Mouse (Mus musculus) limb, embryonic 15.5 days (tissue): ENCODE data around the gene Capza1. TPM values are rescaled to one million over a fixed set of nuclear protein-coding genes. Genes with fewer than 3 reads are reported as not detected.
A peak's percentile ranks its signal among the peaks of the same experiment; 100 is the strongest.
"Not testable (repeated sequence)": the region's sequence is repeated elsewhere in the genome, so short reads cannot be mapped to it uniquely, and the experiment has no call there.

Experiments used
- ATAC-seq: fragments of 200-750 bp; cut with Nextera tagmentation; 2 replicates; pipeline ENCODE4 v1.8.0; 2017; ENCODE audit warnings: low read depth, moderate TSS enrichment; ENCODE audit not compliant: insufficient number of reproducible peaks, low FRiP score, low TSS enrichment
- H3K27ac ChIP-seq: fragments of 300-500 bp; sonication (generic); 2 replicates; pipeline ENCODE4 v1.5.1; 2015; ENCODE audit warnings: moderate library complexity, mild to moderate bottlenecking, inconsistent platforms
- H3K27me3 ChIP-seq: fragments of 300-500 bp; sonication (generic); 2 replicates; pipeline ENCODE4 v1.6.1; 2015; ENCODE audit warnings: inconsistent platforms
- H3K36me3 ChIP-seq: fragments of 300-500 bp; sonication (generic); 2 replicates; pipeline ENCODE4 v1.6.1; 2015; ENCODE audit warnings: inconsistent platforms
- H3K4me1 ChIP-seq: fragments of 300-500 bp; sonication (generic); 2 replicates; pipeline ENCODE4 v1.6.1; 2015; ENCODE audit warnings: inconsistent platforms
- H3K4me2 ChIP-seq: fragments of 300-500 bp; sonication (generic); 2 replicates; pipeline ENCODE4 v1.6.1; 2015; ENCODE audit warnings: mild to moderate bottlenecking, inconsistent platforms
- H3K4me3 ChIP-seq: fragments of 300-500 bp; sonication (generic); 2 replicates; pipeline ENCODE4 v1.5.1; 2015; ENCODE audit warnings: mild to moderate bottlenecking, inconsistent platforms
- H3K9ac ChIP-seq: fragments of 300-500 bp; sonication (generic); 2 replicates; pipeline ENCODE4 v1.6.1; 2015; ENCODE audit warnings: inconsistent platforms
- H3K9me3 ChIP-seq: fragments of 300-500 bp; sonication (generic); 2 replicates; pipeline ENCODE4 v1.6.1; 2016; ENCODE audit warnings: inconsistent platforms
- WGBS: fragments of 180-500 bp; shearing (Covaris S2); methylation state at CpG from one replicate; pipeline ENCODE4 v1.1.7; 2015; 5-methylcytosine and 5-hydroxymethylcytosine counted together
- polyA plus RNA-seq: library from polyadenylated mRNA; unstranded; fragments of >200 nt; fragmentation: Nextera tagmentation; extraction: Ambion mirVana; gene quantifications from 2 replicates; pipeline ENCODE4 v1.2.1, GENCODE M21; 2015

Capza1 gene
- polyA plus RNA-seq, result 194 and 201 TPM in 2 replicates

DNA sequence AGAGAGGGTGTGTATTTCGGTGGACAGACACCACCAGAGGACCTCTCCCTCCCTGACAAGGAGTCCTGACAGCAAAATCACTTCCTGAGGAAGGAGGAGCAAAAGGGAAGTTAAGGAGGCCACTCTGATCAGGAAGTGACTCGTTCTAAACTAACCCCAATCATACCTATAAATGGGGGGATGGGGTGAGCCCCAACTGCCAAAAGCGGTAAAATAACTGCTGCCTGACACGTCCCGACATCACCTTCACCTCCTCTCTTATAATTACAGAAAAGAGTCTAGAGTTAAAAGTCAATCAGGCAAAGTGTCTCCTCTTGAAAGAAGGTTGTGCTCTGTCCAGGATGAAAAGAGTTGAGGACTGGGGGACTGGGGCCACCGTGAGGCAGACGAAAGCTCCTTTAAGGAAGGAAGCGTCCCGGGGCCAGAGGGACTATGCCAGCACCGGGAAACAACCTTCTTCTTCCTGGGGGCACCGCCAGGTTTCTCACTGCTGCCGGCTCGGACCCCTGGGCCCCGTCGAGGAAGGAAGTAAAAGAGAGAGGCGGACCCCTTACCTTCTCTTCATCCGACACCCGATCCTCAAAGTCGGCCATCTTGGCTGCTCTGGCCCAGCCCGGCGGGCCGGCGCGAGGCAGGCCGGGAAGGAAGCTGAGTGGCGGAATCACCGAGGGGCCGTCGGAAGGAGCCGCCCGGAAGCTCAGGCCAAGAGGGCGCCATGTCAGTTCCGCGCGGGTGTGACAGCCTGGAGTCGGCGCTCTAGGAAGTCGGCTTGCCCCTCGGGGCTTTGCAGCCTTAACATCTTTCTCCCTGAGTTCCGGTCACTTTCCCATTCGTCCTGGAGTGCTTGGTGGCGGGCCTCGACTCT, at the start of gene Capza1, which contains the start of gene St7l:
Gene Capza1, minus strand, starts transcription at position 720 of the 865 bp plus-strand sequence.
Gene St7l, plus strand, starts transcription at position 220 of the 865 bp plus-strand sequence.
- WGBS, result under 1% methylated on average over 43 of the region's 43 CpGs

DNA sequence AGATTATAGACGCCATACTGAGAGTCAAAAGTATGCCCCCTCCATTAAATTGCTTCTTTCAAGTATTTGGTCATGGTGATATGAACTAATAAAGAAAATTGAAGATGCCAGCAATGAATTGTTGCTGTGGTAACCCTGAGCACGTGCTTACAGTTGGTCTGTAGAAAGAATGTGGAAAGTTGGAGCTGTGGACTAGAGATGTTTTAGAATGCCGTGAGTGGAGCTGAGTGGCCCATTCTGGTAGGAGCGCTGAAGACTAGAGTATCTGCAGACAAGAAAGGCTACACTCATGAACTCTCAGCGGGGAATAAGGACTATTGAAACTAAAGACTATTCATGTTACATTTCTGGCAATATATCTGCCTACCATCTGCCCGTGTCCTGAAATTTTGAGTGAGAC, 44.9 kb upstream of the Capza1 start:
- 90% methylated on average over 6 of the region's 6 CpGs for WGBS

More for the DNA sequence above, at the start of gene Capza1, which contains the start of gene St7l:
- Histone ChIP-seq H3K36me3 (peaks cover 7% of the 10 kb centered on the region), H3K4me2 (peak within 1 kb of the TSS; percentile 59), H3K27me3 (no peaks in the 10 kb centered on the region), H3K4me3 (peak within 1 kb of the TSS; percentile 98), H3K4me1 (peaks cover 15% of the 10 kb centered on the region), H3K9me3 (no peaks in the 10 kb centered on the region), H3K9ac (peak within 1 kb of the TSS; percentile 75), H3K27ac (peak within 1 kb of the TSS; percentile 98)
- ATAC-seq, result peak; percentile 93

DNA sequence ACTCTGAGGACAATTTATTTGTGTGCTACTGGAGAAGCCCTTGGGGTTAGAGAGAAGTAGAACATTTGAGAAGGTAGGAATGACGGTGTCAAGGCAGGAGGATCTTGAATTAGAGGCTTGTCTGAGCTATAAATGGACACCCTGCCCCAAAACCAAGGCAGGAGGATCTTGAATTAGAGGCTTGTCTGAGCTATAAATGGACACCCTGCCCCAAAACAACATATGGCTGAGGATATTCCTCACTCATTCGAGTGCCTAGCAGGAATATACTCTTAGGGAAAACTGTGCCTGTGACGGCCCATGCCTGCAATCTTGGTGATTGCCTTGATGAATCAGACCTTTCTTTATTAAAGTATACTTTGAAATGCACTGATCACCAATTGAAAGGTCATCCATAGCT, 41.7 kb upstream of the Capza1 start:
- Histone ChIP-seq H3K9me3 (no peaks in the 10 kb centered on the region), H3K27me3 (no peaks in the 10 kb centered on the region), H3K27ac (no peak overlapping the region), H3K4me1 (no peaks in the 10 kb centered on the region), H3K9ac (no peak overlapping the region), H3K4me2 (no peak overlapping the region), H3K36me3 (peaks cover 29% of the 10 kb centered on the region), H3K4me3 (no peak overlapping the region)
- 83% methylated on average over 3 of the region's 3 CpGs for WGBS
- no peak for ATAC-seq

More for the DNA sequence above, 44.9 kb upstream of the Capza1 start:
- Histone ChIP-seq H3K4me3 (no peak overlapping the region), H3K27me3 (no peaks in the 10 kb centered on the region), H3K4me1 (no peaks in the 10 kb centered on the region), H3K36me3 (peaks cover 29% of the 10 kb centered on the region), H3K9ac (no peak overlapping the region), H3K9me3 (no peaks in the 10 kb centered on the region), H3K27ac (no peak overlapping the region), H3K4me2 (no peak overlapping the region)
- no peak for ATAC-seq

DNA sequence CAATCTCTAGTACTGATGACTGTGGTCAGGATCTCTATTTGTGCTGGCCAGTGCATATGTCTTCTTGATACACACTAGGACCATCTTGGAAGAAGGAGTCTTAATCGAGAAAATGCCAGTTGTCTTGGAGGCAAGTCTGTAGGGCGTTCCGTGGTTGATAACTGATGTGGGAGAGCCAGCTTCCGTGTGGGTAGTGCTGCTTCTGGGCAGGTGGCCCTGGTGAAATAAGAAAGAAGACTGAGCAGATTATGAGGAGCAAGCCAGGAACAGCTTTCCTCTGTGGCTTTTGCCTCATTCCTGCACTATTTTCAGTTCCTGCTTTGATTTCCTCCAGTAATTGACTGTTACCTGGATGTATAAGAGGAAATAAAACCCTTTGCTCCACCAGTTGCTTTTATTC, 41.1 kb upstream of the Capza1 start:
- no peak overlapping the region for H3K4me2 ChIP-seq
- no peaks in the 10 kb centered on the region for H3K4me1 ChIP-seq
- whole genome bisulfite sequencing, result 86% methylated on average over 4 of the region's 4 CpGs
- H3K27me3 ChIP-seq, result no peaks in the 10 kb centered on the region
- ATAC-seq, result no peak
- H3K36me3 ChIP-seq, result peaks cover 23% of the 10 kb centered on the region
- no peak overlapping the region for H3K27ac ChIP-seq
- no peak overlapping the region for H3K4me3 ChIP-seq
- H3K9me3 ChIP-seq, result no peaks in the 10 kb centered on the region
- H3K9ac ChIP-seq, result no peak overlapping the region

DNA sequence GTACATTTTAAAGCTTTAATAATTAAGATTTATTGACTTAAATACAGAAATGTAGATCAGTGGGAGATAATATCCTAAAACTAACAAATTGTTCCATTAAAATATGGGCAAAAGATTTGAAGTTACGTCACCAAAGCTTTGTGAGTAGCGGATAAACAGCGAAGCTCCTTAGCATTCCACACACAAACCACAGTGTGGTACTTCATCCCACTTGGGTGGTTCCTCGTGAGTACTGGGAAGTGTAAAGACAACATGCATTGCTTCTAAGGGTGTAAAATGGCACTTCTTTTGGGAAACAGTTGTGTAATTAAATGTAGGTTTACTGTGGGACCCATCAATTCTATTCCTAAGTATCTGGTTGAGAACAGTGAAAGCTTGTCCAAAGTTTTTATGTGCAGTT, 36.8 kb upstream of the Capza1 start:
- Histone ChIP-seq H3K27me3 (no peaks in the 10 kb centered on the region), H3K9ac (no peak overlapping the region), H3K4me2 (no peak overlapping the region), H3K36me3 (peaks cover 41% of the 10 kb centered on the region), H3K4me1 (no peaks in the 10 kb centered on the region), H3K27ac (no peak overlapping the region), H3K4me3 (no peak overlapping the region), H3K9me3 (no peaks in the 10 kb centered on the region)
- 88% methylated on average over 4 of the region's 4 CpGs for WGBS
- no peak for ATAC-seq

DNA sequence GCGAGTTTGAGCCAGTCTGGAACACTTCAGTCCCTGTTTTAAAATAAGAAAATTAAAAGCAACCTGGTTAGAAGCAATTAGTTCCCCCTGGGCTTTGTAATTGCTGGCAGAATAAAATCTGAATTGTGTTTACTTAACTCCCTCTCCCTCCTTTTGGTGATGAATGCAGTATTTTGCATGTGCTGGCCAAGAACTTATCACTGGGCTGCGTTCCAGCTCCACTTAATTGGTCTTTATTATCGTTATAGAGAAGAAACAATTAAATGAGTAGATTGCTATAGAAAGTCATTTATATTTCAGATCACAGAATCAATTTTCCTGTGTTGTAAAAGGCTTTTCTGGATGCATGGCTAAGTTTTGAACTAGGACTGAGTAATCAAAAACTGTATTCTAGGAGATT, 31.8 kb upstream of the Capza1 start:
- Histone ChIP-seq H3K4me1 (no peaks in the 10 kb centered on the region), H3K9me3 (no peaks in the 10 kb centered on the region), H3K36me3 (peaks cover 50% of the 10 kb centered on the region), H3K27ac (no peak overlapping the region), H3K4me2 (no peak overlapping the region), H3K4me3 (no peak overlapping the region), H3K27me3 (no peaks in the 10 kb centered on the region), H3K9ac (no peak overlapping the region)
- no peak for ATAC-seq
- 72% methylated on average over 3 of the region's 3 CpGs for WGBS

DNA sequence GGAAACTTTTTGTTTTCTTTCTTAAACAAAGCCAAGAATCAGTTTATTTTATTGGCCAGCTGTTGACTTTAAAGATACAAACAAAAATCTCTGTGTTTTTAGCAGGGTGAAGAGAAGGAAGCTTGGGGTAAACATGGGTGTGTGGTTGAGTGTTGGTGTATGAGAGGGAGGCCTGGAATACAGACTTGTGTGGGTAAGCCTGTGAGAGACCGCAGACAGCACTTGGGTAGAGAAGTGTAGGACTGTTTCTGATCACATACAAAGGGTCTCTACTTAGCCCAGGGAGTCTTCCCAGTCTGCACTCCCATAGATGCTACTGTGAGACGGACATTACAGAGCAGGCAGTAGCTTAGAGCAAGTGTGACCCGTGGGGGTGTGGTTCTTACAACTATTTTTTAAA, 24.3 kb upstream of the Capza1 start:
- no peak for ATAC-seq
- WGBS, result 90% methylated on average over 3 of the region's 3 CpGs

DNA sequence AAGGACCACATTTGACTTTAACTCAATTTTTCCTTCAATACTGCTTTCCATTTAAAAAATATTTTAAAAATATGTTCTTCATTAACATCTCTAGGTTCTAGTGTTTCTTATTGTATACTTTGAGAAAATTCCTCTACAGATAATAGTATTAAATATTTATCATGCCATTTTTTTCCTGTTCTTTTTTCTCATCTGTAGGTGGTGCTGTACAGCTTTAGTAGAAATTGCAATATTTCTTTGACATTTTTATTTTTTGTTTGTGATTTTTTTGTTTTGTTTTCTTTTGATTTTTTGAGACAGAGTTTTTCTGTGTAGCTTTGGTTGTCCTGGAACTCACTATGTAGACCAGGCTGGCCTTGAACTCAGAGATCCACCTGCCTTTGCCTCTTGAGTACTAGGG, 5.3 kb upstream of the Capza1 start:
- Histone ChIP-seq H3K9ac (no peak overlapping the region), H3K4me2 (no peak overlapping the region), H3K4me1 (peaks cover 8% of the 10 kb centered on the region), H3K27ac (no peak overlapping the region), H3K4me3 (no peak overlapping the region), H3K36me3 (peaks cover 48% of the 10 kb centered on the region), H3K27me3 (no peaks in the 10 kb centered on the region), H3K9me3 (no peaks in the 10 kb centered on the region)
- ATAC-seq, result no peak

More for the DNA sequence above, 24.3 kb upstream of the Capza1 start:
- H3K4me1 ChIP-seq, result no peaks in the 10 kb centered on the region
- no peak overlapping the region for H3K9ac ChIP-seq
- H3K27ac ChIP-seq, result no peak overlapping the region
- peaks cover 54% of the 10 kb centered on the region for H3K36me3 ChIP-seq
- no peak overlapping the region for H3K4me2 ChIP-seq
- H3K9me3 ChIP-seq, result no peaks in the 10 kb centered on the region
- no peaks in the 10 kb centered on the region for H3K27me3 ChIP-seq
- H3K4me3 ChIP-seq, result no peak overlapping the region

DNA sequence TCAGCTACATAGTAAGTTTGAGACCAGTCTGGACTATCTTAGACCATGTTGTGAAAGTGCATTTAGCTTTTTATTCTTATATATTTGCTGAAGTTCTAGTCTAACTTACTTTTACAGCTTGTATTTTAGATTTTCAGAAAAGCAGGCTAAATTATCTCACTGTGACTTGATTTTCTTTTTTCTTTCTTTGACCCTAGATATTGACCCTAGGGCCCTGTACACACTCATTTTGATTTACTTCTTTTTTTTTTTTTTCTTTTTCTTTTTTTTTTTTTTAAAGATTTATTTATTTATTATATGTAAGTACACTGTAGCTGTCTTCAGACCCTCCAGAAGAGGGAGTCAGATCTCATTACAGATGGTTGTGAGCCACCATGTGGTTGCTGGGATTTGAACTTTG, 2.4 kb upstream of the Capza1 start:
- H3K9me3 ChIP-seq, ATAC-seq, H3K4me3 ChIP-seq, H3K9ac ChIP-seq, H3K4me2 ChIP-seq, H3K27ac ChIP-seq, H3K27me3 ChIP-seq: not testable (repeated sequence)
- Histone ChIP-seq H3K4me1 (peaks cover 15% of the 10 kb centered on the region), H3K36me3 (peaks cover 23% of the 10 kb centered on the region)

DNA sequence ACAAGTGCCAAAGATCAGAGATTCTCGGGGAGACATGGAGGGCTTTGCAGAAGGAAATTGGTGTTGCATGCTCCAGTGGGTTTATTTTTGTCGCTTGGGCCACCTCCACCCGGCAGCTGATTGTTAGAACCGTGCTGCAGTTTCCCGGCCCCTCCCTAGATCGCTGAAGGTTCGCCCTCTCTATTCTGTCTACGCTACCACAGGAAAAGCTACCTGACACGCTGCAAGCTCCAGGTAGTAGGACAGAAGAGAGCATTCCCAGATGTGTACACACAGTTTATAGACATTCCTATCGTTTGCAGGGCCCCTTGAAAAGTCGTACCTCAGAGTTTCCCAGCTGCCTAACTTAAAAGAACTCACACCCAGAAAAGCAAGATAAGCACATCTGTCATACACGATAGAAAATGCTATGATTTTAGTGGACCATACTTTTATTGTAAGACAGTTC, 1.1 kb upstream of the Capza1 start:
- H3K4me2 ChIP-seq, result peak overlapping the region; percentile 59
- ATAC-seq, result no peak
- peak overlapping the region; percentile 98 for H3K27ac ChIP-seq
- H3K36me3 ChIP-seq, result peaks cover 13% of the 10 kb centered on the region
- H3K4me1 ChIP-seq, result peaks cover 15% of the 10 kb centered on the region
- no peaks in the 10 kb centered on the region for H3K27me3 ChIP-seq
- no peaks in the 10 kb centered on the region for H3K9me3 ChIP-seq
- under 1% methylated on average over 12 of the region's 12 CpGs for WGBS
- peak overlapping the region; percentile 98 for H3K4me3 ChIP-seq
- peak overlapping the region; percentile 75 for H3K9ac ChIP-seq

DNA sequence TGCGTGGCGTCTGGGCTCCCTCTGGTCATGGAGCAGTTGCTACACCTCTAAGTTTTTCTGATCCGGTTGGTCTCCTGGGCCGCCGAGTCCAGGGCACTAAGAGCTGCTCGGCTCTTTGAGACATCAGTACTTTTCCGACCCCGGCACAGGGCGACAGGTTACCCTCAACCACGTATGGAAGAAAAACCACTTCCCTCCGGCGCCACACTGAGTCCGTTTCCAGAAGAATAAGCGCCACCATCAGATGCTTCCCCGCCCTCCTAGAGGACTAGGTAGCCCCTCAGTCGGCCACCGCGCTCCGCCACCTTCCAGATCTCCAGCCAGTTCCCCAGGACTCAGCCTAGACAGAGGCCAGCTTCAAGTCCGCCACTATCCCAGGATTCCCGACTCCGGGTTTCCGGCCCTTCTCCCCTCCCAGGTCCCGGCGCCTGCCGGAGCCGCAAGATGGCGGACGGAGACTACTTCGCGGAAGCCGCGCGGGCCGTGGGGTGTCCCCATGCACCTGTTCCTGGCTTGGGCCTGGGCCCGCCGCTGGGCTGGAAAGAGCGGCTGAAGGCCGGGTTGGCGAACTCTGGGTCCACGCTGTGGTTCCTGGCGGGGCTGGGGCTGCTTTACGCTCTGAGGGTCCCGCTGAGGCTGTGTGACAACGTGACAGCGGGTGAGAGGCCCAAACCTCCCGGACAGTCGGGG, 491 bp upstream of the Capza1 start:
- Histone ChIP-seq H3K4me1 (peaks cover 15% of the 10 kb centered on the region), H3K27me3 (no peaks in the 10 kb centered on the region), H3K9me3 (no peaks in the 10 kb centered on the region), H3K9ac (peak overlapping the region; percentile 75), H3K4me2 (peak overlapping the region; percentile 59), H3K4me3 (peak overlapping the region; percentile 98), H3K36me3 (peaks cover 10% of the 10 kb centered on the region), H3K27ac (peak overlapping the region; percentile 98)
- peak; percentile 87 for ATAC-seq
- WGBS, result under 1% methylated on average over 48 of the region's 48 CpGs

DNA sequence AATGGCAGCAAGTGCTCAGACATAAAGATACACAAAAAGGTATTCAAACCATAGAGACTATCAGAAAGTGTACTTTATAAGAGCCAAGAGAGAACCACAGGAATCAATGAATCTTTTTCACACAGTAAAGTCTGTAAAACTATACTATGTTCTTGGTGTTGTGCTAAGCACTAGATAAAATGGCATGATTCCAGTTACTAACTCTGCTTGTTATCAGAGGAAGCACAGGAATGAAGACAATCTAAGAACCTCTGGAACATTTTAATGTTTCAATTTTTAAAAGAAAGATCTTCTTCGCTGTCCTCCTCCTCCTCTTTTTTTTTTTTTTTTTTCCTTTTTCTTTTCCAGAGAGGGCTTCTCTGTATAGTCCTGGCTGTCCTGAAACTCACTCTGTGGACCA, 5.7 kb downstream of the Capza1 start:
- Histone ChIP-seq H3K4me3 (no peak overlapping the region), H3K4me1 (peaks cover 7% of the 10 kb centered on the region; the same call in 1 of the 2 replicates), H3K4me2 (no peak overlapping the region), H3K9me3 (no peaks in the 10 kb centered on the region), H3K36me3 (0 out of 2 replicates have a peak, but pooled peaks cover 5% of the 10 kb centered on the region), H3K27me3 (no peaks in the 10 kb centered on the region), H3K27ac (no peak overlapping the region), H3K9ac (no peak overlapping the region)
- WGBS, result 94% methylated on average over 1 of the region's 1 CpGs
- no peak for ATAC-seq
